Mouse (Mus musculus) hindbrain, embryonic 11.5 days (tissue): ENCODE results near the gene Gm5415. TPM values are rescaled to one million over a fixed set of nuclear protein-coding genes. Genes with fewer than 3 reads are reported as not detected.
"Not testable (repeated sequence)": the region's sequence is repeated elsewhere in the genome, so short reads cannot be mapped to it uniquely, and the experiment has no call there.

Source experiments
- ATAC-seq: fragments of 200-750 bp; cut with Nextera tagmentation; 2 replicates; pipeline ENCODE4 v1.8.0; 2017; ENCODE audit warnings: mild to moderate bottlenecking, moderate TSS enrichment, moderate library complexity; ENCODE audit not compliant: low FRiP score
- DNase-seq: peaks from one replicate; pipeline ENCODE4 v3.0.0-alpha.2; 2015; ENCODE audit warnings: low spot score
- H3K27ac ChIP-seq: fragments of 300-500 bp; sonication (generic); 2 replicates; pipeline ENCODE4 v1.5.1; 2014; ENCODE audit warnings: mild to moderate bottlenecking, low read depth, low read length
- H3K27me3 ChIP-seq: fragments of 300-500 bp; sonication (generic); 2 replicates; pipeline ENCODE4 v1.6.1; 2014; ENCODE audit warnings: mild to moderate bottlenecking, low read length, moderate library complexity, mixed read lengths; ENCODE audit not compliant: control insufficient read depth, insufficient read depth
- H3K36me3 ChIP-seq: fragments of 300-500 bp; sonication (generic); 2 replicates; pipeline ENCODE4 v1.6.1; 2014; ENCODE audit warnings: mild to moderate bottlenecking, low read length, moderate library complexity, mixed read lengths; ENCODE audit not compliant: control insufficient read depth, insufficient read depth
- H3K4me1 ChIP-seq: fragments of 300-500 bp; sonication (generic); replicated peaks from 2 replicates; pipeline ENCODE4 v1.6.1; 2014; ENCODE audit warnings: low read length, mixed read lengths; ENCODE audit not compliant: control insufficient read depth, insufficient read depth
- H3K4me2 ChIP-seq: fragments of 300-500 bp; sonication (generic); replicated peaks from 2 replicates; pipeline ENCODE4 v1.6.1; 2014; ENCODE audit warnings: mild to moderate bottlenecking, low read depth, low read length
- H3K4me3 ChIP-seq: fragments of 300-500 bp; sonication (generic); 2 replicates; pipeline ENCODE4 v1.5.1; 2014; ENCODE audit warnings: low read depth, low read length
- H3K9ac ChIP-seq: fragments of 300-500 bp; sonication (generic); 2 replicates; pipeline ENCODE4 v1.6.1; 2014; ENCODE audit warnings: low read depth, low read length
- H3K9me3 ChIP-seq: fragments of 300-500 bp; sonication (generic); 2 replicates; pipeline ENCODE4 v1.6.1; 2016; ENCODE audit warnings: low read length; ENCODE audit not compliant: control insufficient read depth
- WGBS: fragments of 180-500 bp; shearing (Covaris S2); extraction: QIAGEN DNeasy Blood & Tissue Kit; methylation state at CpG from one replicate; pipeline ENCODE4 v1.1.7; 2014; 5-methylcytosine and 5-hydroxymethylcytosine counted together
- polyA plus RNA-seq: library from polyadenylated mRNA; unstranded; fragments of >200 nt; fragmentation: Nextera tagmentation; extraction: Ambion mirVana; gene quantifications from 2 replicates; pipeline ENCODE4 v1.2.1, GENCODE M21; 2014

Gene Gm5415
- 0.07 and 0.14 TPM in 2 replicates for polyA plus RNA-seq

- H3K36me3 ChIP-seq, DNase-seq, H3K4me1 ChIP-seq, H3K4me3 ChIP-seq, H3K27ac ChIP-seq, H3K27me3 ChIP-seq, ATAC-seq, H3K9me3 ChIP-seq, H3K4me2 ChIP-seq, H3K9ac ChIP-seq: not testable (repeated sequence)
- WGBS: 81% methylated on average over 2 of the region's 7 CpGs
Observed at GRCm38 (mm10) chr1:32547194-32547593, at the start of gene Gm5415. TSS of gene Gm5415 (minus strand) at chr1:32547294.

GRCm38 (mm10) chr1:32568901-32569300 lies 21.8 kb upstream of the Gm5415 start:
- no peak overlapping the region for H3K27ac ChIP-seq
- no peaks in the 10 kb centered on the region for H3K27me3 ChIP-seq
- no peak for ATAC-seq
- H3K4me1 ChIP-seq: no peaks in the 10 kb centered on the region
- H3K4me3 ChIP-seq: no peak overlapping the region
- no peaks in the 10 kb centered on the region for H3K36me3 ChIP-seq
- 96% methylated on average over 2 of the region's 2 CpGs for WGBS
- H3K9ac ChIP-seq: no peak overlapping the region
- H3K4me2 ChIP-seq: no peak overlapping the region
- DNase-seq: no peak
- no peaks in the 10 kb centered on the region for H3K9me3 ChIP-seq

GRCm38 (mm10) chr1:32553925-32554324 lies 6.8 kb upstream of the Gm5415 start:
- H3K4me1 ChIP-seq: no peaks in the 10 kb centered on the region
- WGBS: 64% methylated on average over 4 of the region's 4 CpGs
- H3K36me3 ChIP-seq: no peaks in the 10 kb centered on the region
- no peaks in the 10 kb centered on the region for H3K9me3 ChIP-seq
- no peak overlapping the region for H3K4me2 ChIP-seq
- DNase-seq (no peak), ATAC-seq (no peak)
- no peak overlapping the region for H3K9ac ChIP-seq
- no peak overlapping the region for H3K27ac ChIP-seq
- no peak overlapping the region for H3K4me3 ChIP-seq
- H3K27me3 ChIP-seq: no peaks in the 10 kb centered on the region

- H3K27ac ChIP-seq: no peak overlapping the region
- no peaks in the 10 kb centered on the region for H3K9me3 ChIP-seq
- no peaks in the 10 kb centered on the region for H3K27me3 ChIP-seq
- DNase-seq: no peak
- H3K9ac ChIP-seq: no peak overlapping the region
- no peaks in the 10 kb centered on the region for H3K36me3 ChIP-seq
- H3K4me2 ChIP-seq: no peak overlapping the region
- 91% methylated on average over 3 of the region's 3 CpGs for WGBS
- no peak for ATAC-seq
- H3K4me3 ChIP-seq: no peak overlapping the region
- H3K4me1 ChIP-seq: no peaks in the 10 kb centered on the region
Observed at GRCm38 (mm10) chr1:32553459-32553858, 6.4 kb upstream of the Gm5415 start.

- Histone ChIP-seq H3K36me3 (no peaks in the 10 kb centered on the region), H3K27ac (no peak overlapping the region), H3K9ac (no peak overlapping the region), H3K27me3 (no peaks in the 10 kb centered on the region), H3K4me1 (no peaks in the 10 kb centered on the region), H3K9me3 (no peaks in the 10 kb centered on the region), H3K4me2 (no peak overlapping the region), H3K4me3 (no peak overlapping the region)
- WGBS: 94% methylated on average over 6 of the region's 6 CpGs
- no peak for DNase-seq
- ATAC-seq: no peak
Observed at GRCm38 (mm10) chr1:32503381-32503780, 43.7 kb downstream of the Gm5415 start.
